Mouse (Mus musculus) neutrophil, adult 59 days (primary cell): ENCODE measurements around the gene Spata22. TPM values are rescaled to one million over a fixed set of nuclear protein-coding genes. Genes with fewer than 3 reads are reported as not detected.

Source experiments
- total RNA-seq, 2 experiments: library from RNA; stranded (reverse); gene quantifications; 1 replicate in 1 of 2; 2 replicates in 1 of 2; pipeline ENCODE4 v1.2.4; 2023

Gene Spata22
- total RNA-seq, result not detected

GRCm38 (mm10) chr11:73329442-73329841, at the start of gene Spata22, which contains the start of the genes Aspa and Gm49340:
TSS of gene Spata22 (plus strand) at chr11:73329741.
TSS of gene Aspa (minus strand) at chr11:73329596.
TSS of gene Gm49340 (plus strand) at chr11:73329741.

DNA sequence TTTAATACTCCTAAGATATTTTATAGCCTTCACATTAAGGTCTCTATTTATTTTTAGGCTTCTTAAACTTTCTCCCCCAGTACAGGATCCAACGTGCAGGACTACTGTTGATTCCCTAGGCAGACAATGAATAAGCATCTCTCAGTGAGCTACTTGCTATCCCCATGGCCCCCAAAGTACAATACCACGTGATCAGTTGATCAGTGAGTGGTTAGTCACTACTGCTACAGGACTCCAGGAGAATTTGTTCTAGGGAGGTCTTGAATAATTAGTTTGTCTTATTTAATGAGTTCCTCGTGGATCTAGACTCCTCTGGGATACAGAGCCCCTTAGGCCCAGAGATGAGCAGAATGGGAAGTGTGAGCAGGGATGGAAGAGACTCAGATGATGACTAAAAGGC, 20.9 kb downstream of the Spata22 start, which contains the start of gene Olfr20:
Gene Olfr20 (plus strand): TSS at position 301 of the 400 bp plus-strand sequence.

GRCm38 (mm10) chr11:73370946-73371345, 41.4 kb downstream of the Spata22 start, which contains the start of gene Olfr376:
TSS of gene Olfr376 (plus strand) at chr11:73371246.

Other genes with a start within 250 kb of the Spata22 start
- under 1 TPM in 1 of 2 experiments, not detected in 1; 0.09 TPM for gene Itgae, start 239.2 kb upstream of the Spata22 start, total RNA-seq
- gene Haspin, start 191.4 kb upstream of the Spata22 start, total RNA-seq, result 10 to 100 TPM in 1 of 2 experiments, 1 to 10 TPM in 1; 8.9 to 11.9 TPM
- gene P2rx5, start 169.3 kb upstream of the Spata22 start, total RNA-seq, result not detected
- 10 to 100 TPM; 20.7 to 22.7 TPM for gene Emc6, start 152.7 kb upstream of the Spata22 start, total RNA-seq
- 10 to 100 TPM; 16.3 to 18.2 TPM for gene Tax1bp3, start 152.7 kb upstream of the Spata22 start, total RNA-seq
- gene Ctns, start 130.7 kb upstream of the Spata22 start, total RNA-seq, result 10 to 100 TPM; 15.1 to 18.7 TPM
- gene Shpk, start 130.3 kb upstream of the Spata22 start, total RNA-seq, result 1 to 10 TPM; 1.3 to 1.8 TPM
- not detected for gene Trpv1, start 95.4 kb upstream of the Spata22 start, total RNA-seq
- not detected for gene Trpv3, start 62.4 kb upstream of the Spata22 start, total RNA-seq
- under 1 TPM in 1 of 2 experiments, not detected in 1; 0.09 TPM for gene Aspa, start 145 bp upstream of the Spata22 start, total RNA-seq
- gene Gm49340, start within 50 bp of the Spata22 start, total RNA-seq, result not detected
- not detected for gene Olfr20, start 21.0 kb downstream of the Spata22 start, total RNA-seq
- gene Olfr376, start 41.5 kb downstream of the Spata22 start, total RNA-seq, result not detected
- not detected for gene Olfr1, start 69.9 kb downstream of the Spata22 start, total RNA-seq
- not detected for gene Olfr378, start 98.7 kb downstream of the Spata22 start, total RNA-seq
- not detected for gene Olfr380, start 127.8 kb downstream of the Spata22 start, total RNA-seq
- gene Olfr381, start 161.9 kb downstream of the Spata22 start, total RNA-seq, result not detected
- not detected for gene Olfr382, start 187.5 kb downstream of the Spata22 start, total RNA-seq